Mouse (Mus musculus): Measurements from ENCODE around the gene Phf1.

- TF ChIP-seq MAX (IDR thresholded peaks at IDR 0.05; ENCODE audit: low read depth) (no peak), USF1 (IDR thresholded peaks at IDR 0.05; ENCODE audit: low read depth) (no peak), POLR2A (IDR thresholded peaks at IDR 0.05; ENCODE audit: insufficient read length, low read depth) (no peak), REST (IDR thresholded peaks at IDR 0.05; ENCODE audit: insufficient read depth, insufficient read length) (no peak), MYOG (IDR thresholded peaks at IDR 0.05; ENCODE audit: control insufficient read depth in 1 of 3, insufficient read depth in 1 of 3, insufficient read length in 2 of 3, low read depth in 2 of 3) (peak in 1 of 3 experiments; percentile 12), TCF3 (IDR thresholded peaks at IDR 0.05; ENCODE audit: insufficient read length, low read depth) (no peak), TCF12 (IDR thresholded peaks at IDR 0.05; ENCODE audit: insufficient read depth, poor library complexity, severe bottlenecking) (no peak), E2F4 (IDR thresholded peaks at IDR 0.05; ENCODE audit: insufficient read depth) (no peak)
Observed at GRCm38 (mm10) chr17:26948316-26949050, 15.6 kb downstream of the Phf1 start.

Data from myocyte (in vitro differentiated cells).